Mouse (Mus musculus): Measurements from ENCODE around the gene Mtf1.

Mtf1 gene

GRCm38 (mm10) chr4:124850933-124851658, 49.2 kb downstream of the Mtf1 start, which contains the start of gene 1110065P20Rik:
TSS of gene 1110065P20Rik (minus strand) at chr4:124851196.
- DNase-seq (ENCODE audit: extremely low spot score, low read depth, low spot score) = no peak

GRCm38 (mm10) chr4:124856294-124856693, 54.4 kb downstream of the Mtf1 start:
- DNase-seq (ENCODE audit: extremely low spot score, low read depth, low spot score) = no peak

GRCm38 (mm10) chr4:124858370-124858769, 56.5 kb downstream of the Mtf1 start:
- DNase-seq (ENCODE audit: extremely low spot score, low read depth, low spot score) = no peak

GRCm38 (mm10) chr4:124860446-124860845, 58.5 kb downstream of the Mtf1 start:
- peak; percentile 86 for DNase-seq (ENCODE audit: extremely low spot score, low read depth, low spot score)

- DNase-seq (ENCODE audit: extremely low spot score, low read depth, low spot score) = no peak
These were observed 59.6 kb downstream of the Mtf1 start, which contains the start of gene Maneal for GRCm38 (mm10) chr4:124861283-124862188. TSS of gene Maneal (minus strand) at chr4:124862171.

- DNase-seq (ENCODE audit: extremely low spot score, low read depth, low spot score) = no peak
These were observed 70.8 kb downstream of the Mtf1 start for GRCm38 (mm10) chr4:124872719-124873118.

- DNase-seq (ENCODE audit: extremely low spot score, low read depth, low spot score) = no peak
These were observed 78.7 kb downstream of the Mtf1 start, which contains the start of gene Epha10 for GRCm38 (mm10) chr4:124880599-124880998. TSS of gene Epha10 (plus strand) at chr4:124880899.

- DNase-seq (ENCODE audit: extremely low spot score, low read depth, low spot score) = no peak
These were observed 79.5 kb downstream of the Mtf1 start for GRCm38 (mm10) chr4:124881341-124881908.

GRCm38 (mm10) chr4:124882151-124882729, 80.3 kb downstream of the Mtf1 start:
- no peak for DNase-seq (ENCODE audit: extremely low spot score, low read depth, low spot score)

GRCm38 (mm10) chr4:124888702-124889101, 86.8 kb downstream of the Mtf1 start:
- no peak for DNase-seq (ENCODE audit: extremely low spot score, low read depth, low spot score)

GRCm38 (mm10) chr4:124889935-124890334, 88.0 kb downstream of the Mtf1 start:
- no peak for DNase-seq (ENCODE audit: extremely low spot score, low read depth, low spot score)

- DNase-seq (ENCODE audit: extremely low spot score, low read depth, low spot score) = no peak
These were observed 88.9 kb downstream of the Mtf1 start for GRCm38 (mm10) chr4:124890831-124891230.

GRCm38 (mm10) chr4:124893769-124894168, 91.9 kb downstream of the Mtf1 start:
- DNase-seq (ENCODE audit: extremely low spot score, low read depth, low spot score) = no peak

- DNase-seq (ENCODE audit: extremely low spot score, low read depth, low spot score) = no peak
These were observed 92.9 kb downstream of the Mtf1 start for GRCm38 (mm10) chr4:124894508-124895428.

GRCm38 (mm10) chr4:124898428-124898827, 96.5 kb downstream of the Mtf1 start:
- no peak for DNase-seq (ENCODE audit: extremely low spot score, low read depth, low spot score)

Measured in hindlimb bud, embryonic 11.5 days (tissue).